Mouse (Mus musculus) erythroblast, embryonic 14.5 days (primary cell): ENCODE measurements around the gene Celsr1.

ENCODE experiments used
- GATA1 ChIP-seq: IDR thresholded peaks from 2 replicates; pipeline ENCODE4 v1.6.1; 2012; ENCODE audit warnings: low read length, inconsistent platforms, mixed read lengths
- TAL1 ChIP-seq: IDR thresholded peaks from 3 replicates; pipeline ENCODE4 v1.6.1; 2012; ENCODE audit warnings: low read length, inconsistent platforms, mixed read lengths

GRCm38 (mm10) chr15:85858980-85859489 lies 174.5 kb downstream of the Celsr1 start:
- TF ChIP-seq TAL1 (no peak), GATA1 (no peak)
